Mouse (Mus musculus): ENCODE measurements around the gene Flrt1.

The Flrt1 gene

DNA sequence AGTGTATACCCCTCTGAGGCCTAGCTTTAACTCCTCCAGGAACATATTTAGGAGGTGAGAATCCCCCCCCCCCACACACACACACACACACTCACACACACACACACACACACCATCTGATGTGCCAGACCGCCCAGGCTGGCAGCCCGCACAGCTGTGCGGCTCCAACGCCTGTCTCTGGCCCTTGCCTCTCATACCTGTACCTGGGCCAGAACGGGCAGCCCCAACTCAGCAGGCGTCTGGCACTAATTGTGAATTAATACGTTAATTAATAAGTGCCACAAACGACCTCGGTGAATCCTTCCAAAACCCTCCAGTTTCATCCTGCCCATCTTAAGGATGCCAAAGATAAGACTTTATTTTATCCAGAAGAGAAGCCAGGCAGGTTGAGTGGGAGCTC, 27.9 kb upstream of the Flrt1 start:
- DNase-seq (ENCODE audit: extremely low read depth, low read depth, low spot score): no peak

DNA sequence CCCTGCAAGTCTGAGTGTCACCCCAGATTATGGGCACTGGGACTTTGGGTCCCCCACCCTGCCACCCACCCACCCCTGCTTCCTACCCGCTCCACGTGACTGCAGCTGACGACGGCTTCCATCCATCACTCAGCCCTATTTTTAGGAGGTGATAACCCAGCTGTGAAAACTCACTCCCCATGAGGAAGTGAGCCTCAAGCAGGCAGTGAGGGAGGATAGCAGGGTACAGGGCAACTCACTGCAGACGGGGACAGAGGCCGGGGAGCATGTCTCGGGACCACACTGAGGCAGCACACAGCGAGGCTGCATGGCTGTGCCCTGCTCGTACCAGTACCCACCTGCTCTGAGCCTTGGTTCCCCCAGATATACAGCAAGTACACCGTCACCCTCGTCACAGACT, 24.8 kb upstream of the Flrt1 start:
- DNase-seq (ENCODE audit: extremely low read depth, low read depth, low spot score): no peak

DNA sequence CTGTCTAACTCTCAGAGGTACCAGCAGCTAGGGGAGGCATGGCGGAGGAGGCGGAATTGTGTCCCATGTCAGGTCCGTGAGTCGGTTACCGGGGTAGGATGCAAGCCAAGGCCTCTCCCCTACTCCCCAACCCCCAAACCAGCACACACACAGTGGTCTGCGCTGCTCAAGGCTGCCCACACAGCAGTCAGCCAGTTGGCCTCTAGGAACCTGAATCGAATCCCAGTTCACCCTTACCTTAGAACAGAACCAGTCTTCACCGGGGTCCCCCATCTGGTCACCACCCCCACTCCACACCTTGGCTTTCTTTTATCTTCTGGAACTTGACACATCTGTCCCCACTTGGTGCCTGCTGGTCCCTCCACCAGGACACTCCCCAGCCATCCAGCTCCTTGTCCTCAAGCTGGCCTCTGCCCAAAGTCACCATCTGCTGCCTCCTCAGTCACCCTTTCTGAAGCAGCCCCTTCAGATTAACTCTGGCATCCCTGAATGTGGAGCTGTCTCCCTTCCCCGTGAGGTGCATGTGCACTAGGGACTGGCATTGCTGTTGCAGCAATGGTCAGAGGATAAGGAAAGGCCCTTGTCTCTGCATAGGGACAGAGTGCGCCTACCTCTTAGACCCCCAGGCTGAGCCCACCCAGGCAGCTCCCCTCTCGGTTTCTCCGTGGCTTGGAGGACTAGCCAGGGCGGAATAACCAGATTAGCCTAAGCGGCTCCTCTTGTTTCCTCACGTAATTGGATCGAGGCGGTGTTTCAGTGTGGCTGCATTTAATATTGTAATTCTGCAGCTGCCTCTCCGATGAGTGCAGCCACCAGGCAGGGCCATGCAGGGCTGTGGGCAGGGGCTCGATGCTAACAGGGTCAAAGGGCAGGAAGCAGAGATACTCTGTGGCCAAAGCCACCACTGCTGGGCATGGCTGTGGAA, 23.3 kb upstream of the Flrt1 start:
- no peak for DNase-seq (ENCODE audit: extremely low read depth, low read depth, low spot score)

GRCm38 (mm10) chr19:7126933-7127332, 21.4 kb upstream of the Flrt1 start:
- DNase-seq (ENCODE audit: extremely low read depth, low read depth, low spot score): no peak

DNA sequence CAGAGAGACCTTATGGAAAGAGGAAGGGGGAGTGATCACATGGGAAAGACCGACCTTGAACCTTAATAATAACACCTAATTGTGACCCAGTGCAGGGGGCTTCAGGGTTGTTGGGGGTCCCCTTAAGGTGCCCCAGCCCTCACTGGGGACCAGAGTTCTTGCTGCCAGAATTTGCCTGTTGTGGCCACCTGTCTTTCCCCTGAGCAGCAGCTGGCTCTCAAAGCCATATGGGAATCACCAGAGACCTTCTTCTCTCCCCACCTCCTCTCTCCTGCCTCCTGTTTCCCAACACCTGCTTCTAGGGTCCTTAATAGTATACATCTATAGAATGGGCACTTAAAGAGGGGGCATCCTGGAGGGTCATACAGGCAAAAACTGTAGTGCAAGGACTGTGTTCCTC, 20.7 kb upstream of the Flrt1 start:
- DNase-seq (ENCODE audit: extremely low read depth, low read depth, low spot score): no peak

GRCm38 (mm10) chr19:7125526-7126156, 20.1 kb upstream of the Flrt1 start:
- DNase-seq (ENCODE audit: extremely low read depth, low read depth, low spot score): no peak

DNA sequence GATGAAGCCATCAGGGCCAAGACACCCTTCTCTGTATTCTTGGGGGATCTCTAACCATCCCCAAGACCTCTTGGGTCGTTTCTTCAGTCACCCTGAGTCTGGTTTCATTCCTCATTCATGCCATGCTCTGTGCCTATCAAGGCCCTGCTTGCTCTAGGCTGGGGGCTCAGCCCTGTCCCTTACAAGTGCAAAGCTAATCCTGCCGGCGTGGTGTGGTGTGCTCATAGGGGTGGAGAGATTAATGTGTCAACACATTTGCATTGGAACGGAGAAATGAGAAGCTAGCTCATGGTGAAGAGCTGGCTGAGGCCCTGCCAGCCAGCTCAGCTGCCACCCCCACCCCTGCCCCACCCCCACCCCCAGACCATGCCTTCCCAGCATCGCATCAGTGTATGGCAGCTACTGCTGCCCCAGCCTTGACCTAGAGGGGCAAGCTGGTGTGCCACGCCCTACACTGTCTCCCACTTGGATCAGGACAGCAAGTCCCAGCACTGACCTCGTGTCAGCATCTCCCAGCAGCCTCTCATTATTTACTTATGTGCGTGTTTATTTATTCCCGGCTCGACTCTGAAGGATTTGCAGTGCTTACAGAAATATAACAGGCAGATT, 17.3 kb upstream of the Flrt1 start:
- DNase-seq (ENCODE audit: extremely low read depth, low read depth, low spot score): no peak

DNA sequence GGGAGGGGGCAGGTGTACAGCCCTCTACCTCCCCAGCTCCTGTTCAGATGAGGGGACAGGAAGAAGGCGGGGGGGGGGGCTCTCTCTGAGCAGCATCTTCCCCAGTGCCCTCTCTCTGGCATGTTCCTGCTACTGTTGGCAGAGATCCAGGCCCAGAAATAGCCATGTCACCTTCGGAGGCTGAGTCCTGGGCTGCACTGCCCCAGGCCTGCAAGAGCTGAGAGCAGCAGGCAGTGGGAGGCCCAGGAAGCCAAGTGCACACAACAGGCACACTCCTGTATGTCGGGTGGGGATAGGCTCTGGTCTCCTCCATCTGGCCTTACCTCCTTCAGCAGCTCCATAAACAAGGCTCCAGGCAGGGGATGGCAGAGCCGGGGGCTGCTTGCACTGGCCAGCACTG, 16.7 kb upstream of the Flrt1 start:
- DNase-seq (ENCODE audit: extremely low read depth, low read depth, low spot score): no peak

DNA sequence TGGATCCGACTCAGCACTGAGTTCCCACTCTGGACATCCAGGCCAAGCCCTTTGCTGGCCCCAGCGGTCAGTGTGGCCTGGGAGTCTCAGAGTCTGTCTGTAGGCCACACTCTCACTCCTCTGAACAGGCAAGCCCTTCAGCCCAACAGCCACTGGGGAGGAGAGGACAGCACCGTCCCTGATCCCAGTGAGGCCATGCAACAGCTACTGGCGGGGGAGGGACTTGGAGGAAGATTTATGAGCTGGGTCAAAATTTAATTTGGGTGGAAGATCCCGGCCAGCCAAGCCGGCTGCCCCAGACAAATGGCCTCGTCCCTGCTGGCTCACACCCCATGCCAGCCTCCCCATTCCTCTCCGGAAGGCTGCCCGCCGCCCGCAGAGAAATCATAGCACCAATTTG, 15.7 kb upstream of the Flrt1 start:
- no peak for DNase-seq (ENCODE audit: extremely low read depth, low read depth, low spot score)

GRCm38 (mm10) chr19:7117653-7118307, 12.3 kb upstream of the Flrt1 start:
- no peak for DNase-seq (ENCODE audit: extremely low read depth, low read depth, low spot score)

GRCm38 (mm10) chr19:7117141-7117540, 11.6 kb upstream of the Flrt1 start:
- DNase-seq (ENCODE audit: extremely low read depth, low read depth, low spot score): no peak

GRCm38 (mm10) chr19:7116038-7116731, 10.7 kb upstream of the Flrt1 start:
- DNase-seq (ENCODE audit: extremely low read depth, low read depth, low spot score): no peak

- DNase-seq (ENCODE audit: extremely low read depth, low read depth, low spot score): no peak
Observed at GRCm38 (mm10) chr19:7113574-7113973, 8.0 kb upstream of the Flrt1 start.

GRCm38 (mm10) chr19:7112628-7113027, 7.1 kb upstream of the Flrt1 start:
- DNase-seq (ENCODE audit: extremely low read depth, low read depth, low spot score): no peak

DNA sequence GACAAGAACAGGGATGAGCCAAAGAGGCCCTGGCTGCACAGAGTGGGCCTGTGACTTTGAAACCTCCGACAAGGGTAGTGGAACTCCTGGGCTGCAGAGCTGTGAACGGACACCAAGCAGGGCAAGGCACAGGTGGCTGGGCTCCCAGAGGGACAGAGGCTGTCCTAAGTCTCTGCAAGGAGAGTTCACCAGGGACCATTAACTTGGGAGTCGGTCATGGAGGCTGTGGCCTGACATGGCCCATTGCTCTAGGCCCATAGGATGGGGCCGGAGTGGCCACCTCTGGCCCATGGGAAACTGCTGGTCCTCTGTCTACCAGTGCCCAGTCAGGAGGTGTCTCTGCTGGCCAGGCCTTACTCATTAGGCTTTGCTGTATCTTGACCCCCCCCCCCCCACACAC, 6.2 kb upstream of the Flrt1 start:
- DNase-seq (ENCODE audit: extremely low read depth, low read depth, low spot score): no peak

GRCm38 (mm10) chr19:7111309-7111708, 5.8 kb upstream of the Flrt1 start:
- DNase-seq (ENCODE audit: extremely low read depth, low read depth, low spot score): no peak

- DNase-seq (ENCODE audit: extremely low read depth, low read depth, low spot score): peak; percentile 43
Observed at GRCm38 (mm10) chr19:7110875-7111274, 5.3 kb upstream of the Flrt1 start.

DNA sequence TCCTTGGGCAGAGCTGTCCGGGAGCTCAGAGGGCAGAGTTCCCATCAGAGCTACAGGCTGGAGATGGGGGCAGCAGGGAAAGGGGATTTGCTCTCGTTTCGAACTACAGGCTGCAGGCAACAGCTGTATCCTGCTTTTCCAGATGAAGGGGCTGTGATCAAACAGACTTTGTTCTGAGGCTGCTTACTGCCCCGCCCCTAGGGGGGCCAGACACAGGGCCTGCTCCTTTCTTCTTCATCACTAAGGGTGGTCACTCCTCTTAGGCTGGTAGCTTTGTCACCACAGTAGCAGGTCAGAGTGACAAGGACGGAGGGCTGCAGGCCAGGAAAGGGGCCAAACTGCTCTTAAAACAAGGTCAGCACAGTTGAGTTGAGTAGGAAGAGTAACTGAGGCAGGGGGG, 4.6 kb upstream of the Flrt1 start:
- DNase-seq (ENCODE audit: extremely low read depth, low read depth, low spot score): no peak

- DNase-seq (ENCODE audit: extremely low read depth, low read depth, low spot score): peak; percentile 28
Observed at GRCm38 (mm10) chr19:7108114-7108905, 2.8 kb upstream of the Flrt1 start.

GRCm38 (mm10) chr19:7107174-7107573, 1.6 kb upstream of the Flrt1 start:
- no peak for DNase-seq (ENCODE audit: extremely low read depth, low read depth, low spot score)
